Mouse (Mus musculus): ENCODE data around the gene Pla1a. TPM values are rescaled to one million over a fixed set of nuclear protein-coding genes. Genes with fewer than 3 reads are reported as not detected.

Gene Pla1a
- polyA plus RNA-seq, 1 experiment: 1.6 TPM

DNA sequence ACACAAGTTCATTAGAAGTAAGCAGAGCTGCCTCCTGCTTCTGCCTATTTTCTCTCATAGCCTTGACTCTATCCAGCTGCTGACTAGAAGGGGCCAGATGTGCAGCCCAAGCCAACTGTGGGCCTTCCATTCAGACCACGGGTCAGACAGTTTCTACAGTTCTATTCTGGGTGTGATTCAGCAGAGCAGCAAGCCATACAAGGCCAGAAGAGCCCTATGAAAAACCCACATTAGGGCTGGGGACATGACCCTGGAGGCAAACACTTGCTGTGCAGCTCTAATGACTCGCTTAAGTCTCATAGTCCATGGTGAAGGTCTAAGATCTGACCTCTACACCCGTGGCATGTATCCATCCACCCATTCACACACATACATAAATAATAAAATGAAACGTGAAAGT is 33.1 kb upstream of the Pla1a start:
- no peak for DNase-seq
- TF ChIP-seq CTCF (IDR thresholded peaks at IDR 0.05; ENCODE audit: borderline replicate concordance, insufficient read depth, low read depth, low read length): no peak
- no peak for TF ChIP-seq POLR2A (IDR thresholded peaks at IDR 0.05; ENCODE audit: borderline replicate concordance, insufficient read depth, low read length)
- Histone ChIP-seq H3K4me1 (ENCODE audit: control insufficient read depth, insufficient read depth, low read length) (no peaks in the 10 kb centered on the region), H3K27ac (ENCODE audit: insufficient read depth, low read length) (no peak overlapping the region), H3K27me3 (ENCODE audit: control insufficient read depth, insufficient read depth, low read length) (no peaks in the 10 kb centered on the region), H3K4me3 (replicated peaks; ENCODE audit: insufficient read depth, low read depth, low read length) (no peak overlapping the region)
- 85% methylated on average over 4 of the region's 4 CpGs for WGBS

GRCm38 (mm10) chr16:38463305-38463704 is 30.4 kb upstream of the Pla1a start:
- H3K4me3 ChIP-seq (replicated peaks; ENCODE audit: insufficient read depth, low read depth, low read length): no peak overlapping the region

GRCm38 (mm10) chr16:38462161-38462560 is 29.2 kb upstream of the Pla1a start:
- no peak overlapping the region for H3K4me3 ChIP-seq (replicated peaks; ENCODE audit: insufficient read depth, low read depth, low read length)
- WGBS: 84% methylated on average over 7 of the region's 7 CpGs
- H3K27ac ChIP-seq (ENCODE audit: insufficient read depth, low read length): no peak overlapping the region
- no peaks in the 10 kb centered on the region for H3K4me1 ChIP-seq (ENCODE audit: control insufficient read depth, insufficient read depth, low read length)
- DNase-seq: no peak
- H3K27me3 ChIP-seq (ENCODE audit: control insufficient read depth, insufficient read depth, low read length): no peaks in the 10 kb centered on the region; the same call in 1 of the 2 replicates
- TF ChIP-seq CTCF (IDR thresholded peaks at IDR 0.05; ENCODE audit: borderline replicate concordance, insufficient read depth, low read depth, low read length) (no peak), POLR2A (IDR thresholded peaks at IDR 0.05; ENCODE audit: borderline replicate concordance, insufficient read depth, low read length) (no peak)

More at GRCm38 (mm10) chr16:38463305-38463704, 30.4 kb upstream of the Pla1a start:
- no peaks in the 10 kb centered on the region for H3K4me1 ChIP-seq (ENCODE audit: control insufficient read depth, insufficient read depth, low read length)
- WGBS: 91% methylated on average over 5 of the region's 5 CpGs
- no peak for DNase-seq
- no peak for TF ChIP-seq CTCF (IDR thresholded peaks at IDR 0.05; ENCODE audit: borderline replicate concordance, insufficient read depth, low read depth, low read length)
- H3K27me3 ChIP-seq (ENCODE audit: control insufficient read depth, insufficient read depth, low read length): no peaks in the 10 kb centered on the region; the same call in 1 of the 2 replicates
- H3K27ac ChIP-seq (ENCODE audit: insufficient read depth, low read length): no peak overlapping the region

GRCm38 (mm10) chr16:38461749-38462148 is 28.8 kb upstream of the Pla1a start:
- TF ChIP-seq POLR2A (IDR thresholded peaks at IDR 0.05; ENCODE audit: borderline replicate concordance, insufficient read depth, low read length) (no peak), CTCF (IDR thresholded peaks at IDR 0.05; ENCODE audit: borderline replicate concordance, insufficient read depth, low read depth, low read length) (no peak)
- no peak overlapping the region for H3K4me3 ChIP-seq (replicated peaks; ENCODE audit: insufficient read depth, low read depth, low read length)
- no peak for DNase-seq
- H3K27me3 ChIP-seq (ENCODE audit: control insufficient read depth, insufficient read depth, low read length): no peaks in the 10 kb centered on the region; the same call in 1 of the 2 replicates
- no peak overlapping the region for H3K27ac ChIP-seq (ENCODE audit: insufficient read depth, low read length)
- 80% methylated on average over 8 of the region's 8 CpGs for WGBS
- no peaks in the 10 kb centered on the region for H3K4me1 ChIP-seq (ENCODE audit: control insufficient read depth, insufficient read depth, low read length)

GRCm38 (mm10) chr16:38459990-38460389 is 27.0 kb upstream of the Pla1a start:
- 91% methylated on average over 4 of the region's 4 CpGs for WGBS
- DNase-seq: no peak
- H3K4me3 ChIP-seq (replicated peaks; ENCODE audit: insufficient read depth, low read depth, low read length): no peak overlapping the region
- H3K27me3 ChIP-seq (ENCODE audit: control insufficient read depth, insufficient read depth, low read length): no peaks in the 10 kb centered on the region; the same call in 1 of the 2 replicates
- H3K4me1 ChIP-seq (ENCODE audit: control insufficient read depth, insufficient read depth, low read length): no peaks in the 10 kb centered on the region
- TF ChIP-seq POLR2A (IDR thresholded peaks at IDR 0.05; ENCODE audit: borderline replicate concordance, insufficient read depth, low read length): no peak
- no peak for TF ChIP-seq CTCF (IDR thresholded peaks at IDR 0.05; ENCODE audit: borderline replicate concordance, insufficient read depth, low read depth, low read length)
- H3K27ac ChIP-seq (ENCODE audit: insufficient read depth, low read length): no peak overlapping the region

- 66% methylated on average over 6 of the region's 6 CpGs for WGBS
- Histone ChIP-seq H3K27me3 (ENCODE audit: control insufficient read depth, insufficient read depth, low read length) (no peaks in the 10 kb centered on the region; the same call in 1 of the 2 replicates), H3K4me3 (replicated peaks; ENCODE audit: insufficient read depth, low read depth, low read length) (no peak overlapping the region), H3K4me1 (ENCODE audit: control insufficient read depth, insufficient read depth, low read length) (no peaks in the 10 kb centered on the region), H3K27ac (ENCODE audit: insufficient read depth, low read length) (no peak overlapping the region)
- TF ChIP-seq CTCF (IDR thresholded peaks at IDR 0.05; ENCODE audit: borderline replicate concordance, insufficient read depth, low read depth, low read length) (no peak), POLR2A (IDR thresholded peaks at IDR 0.05; ENCODE audit: borderline replicate concordance, insufficient read depth, low read length) (no peak)
- no peak for DNase-seq
Observed at GRCm38 (mm10) chr16:38458600-38459280, 25.8 kb upstream of the Pla1a start.

- Histone ChIP-seq H3K4me3 (replicated peaks; ENCODE audit: insufficient read depth, low read depth, low read length) (no peak overlapping the region), H3K4me1 (ENCODE audit: control insufficient read depth, insufficient read depth, low read length) (no peaks in the 10 kb centered on the region), H3K27me3 (ENCODE audit: control insufficient read depth, insufficient read depth, low read length) (no peaks in the 10 kb centered on the region; the same call in 1 of the 2 replicates), H3K27ac (ENCODE audit: insufficient read depth, low read length) (no peak overlapping the region)
- DNase-seq: no peak
- WGBS: 62% methylated on average over 11 of the region's 11 CpGs
- TF ChIP-seq CTCF (IDR thresholded peaks at IDR 0.05; ENCODE audit: borderline replicate concordance, insufficient read depth, low read depth, low read length): no peak
Observed at GRCm38 (mm10) chr16:38456812-38457567, 24.0 kb upstream of the Pla1a start.

Measured in cerebellum, adult 2 months (tissue).